Mouse (Mus musculus) lung, postnatal 14 days (tissue): ENCODE results near the gene Optn.

ENCODE experiments used
- DNase-seq: peaks from one replicate; pipeline ENCODE4 v3.0.0; 2021

Gene Optn

DNA sequence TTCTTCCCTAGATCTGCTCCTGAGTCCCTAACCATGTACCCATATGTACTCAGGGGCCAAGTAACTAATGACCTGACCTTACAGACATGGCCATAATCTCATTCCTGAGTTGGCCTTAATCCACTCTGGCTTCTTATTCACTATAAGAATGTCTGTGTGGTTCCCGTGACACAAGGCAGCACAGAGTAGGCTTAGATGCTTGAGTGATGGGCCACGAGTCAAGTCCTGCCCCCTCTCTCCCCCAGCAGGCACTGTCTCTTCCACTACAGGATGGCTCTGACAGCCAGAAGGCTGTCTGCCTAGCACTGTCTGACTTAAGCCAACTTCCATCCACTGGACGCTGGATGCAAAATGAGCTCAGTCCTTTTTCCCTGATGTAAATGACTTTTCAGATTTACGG, 3.9 kb downstream of the Optn start:
- DNase-seq, result no peak

DNA sequence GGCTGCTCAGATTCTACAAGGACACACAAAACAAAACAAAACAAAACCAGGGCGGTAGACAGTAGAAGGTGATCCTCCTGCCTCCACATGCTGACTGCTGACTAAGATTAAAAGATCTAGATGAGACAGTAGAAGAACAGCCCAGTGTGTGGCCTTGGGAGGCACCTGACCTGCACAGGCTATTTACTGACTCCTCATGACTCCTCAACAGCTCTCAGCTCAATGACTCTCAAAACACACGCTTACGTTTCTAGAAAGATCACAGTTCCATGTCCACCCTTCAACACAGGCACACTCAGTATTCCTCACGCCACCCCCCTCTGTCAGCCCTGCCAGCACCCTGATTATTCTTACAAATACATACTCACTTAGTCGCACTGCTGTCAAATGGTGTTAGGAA, 5.4 kb downstream of the Optn start:
- peak; percentile 20 for DNase-seq

DNA sequence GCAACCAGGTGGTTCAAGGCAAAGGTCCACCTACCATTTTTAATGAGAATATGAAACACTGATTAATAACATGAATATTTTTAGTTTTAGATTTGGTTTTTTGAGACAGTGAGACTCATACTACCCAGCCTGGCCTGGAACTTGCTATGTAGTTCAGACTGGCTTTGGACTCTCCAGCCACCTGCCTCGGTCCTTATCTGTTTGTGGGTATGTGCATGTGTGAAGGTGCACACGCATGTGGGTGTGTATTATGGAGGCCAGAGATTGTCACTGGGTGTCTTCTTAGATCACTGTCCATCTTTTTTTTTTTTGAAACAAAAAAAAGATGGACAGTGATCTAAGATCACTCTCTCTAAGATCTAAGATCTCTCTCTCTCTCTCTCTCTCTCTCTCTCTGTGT, 13.3 kb downstream of the Optn start:
- DNase-seq, result no peak

DNA sequence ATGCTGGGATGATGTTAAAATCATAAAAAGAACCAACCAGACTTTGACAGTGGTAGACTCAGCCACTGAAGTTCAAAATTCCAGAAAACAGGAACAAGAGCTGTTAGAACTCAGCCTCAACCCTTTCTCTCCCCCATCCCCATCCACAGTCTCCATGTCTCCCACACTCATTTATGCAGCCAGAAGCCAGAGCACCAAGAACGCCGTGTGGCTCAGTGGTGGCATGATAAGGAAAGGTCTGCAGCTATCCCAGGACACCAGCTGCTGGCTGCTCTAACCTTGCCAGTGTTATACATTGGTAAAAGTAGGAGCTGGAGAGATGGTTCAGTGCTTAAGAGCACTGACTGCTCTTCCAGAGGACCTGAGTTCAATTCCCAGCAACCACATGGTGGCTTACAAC, 16.8 kb downstream of the Optn start:
- DNase-seq, result no peak

DNA sequence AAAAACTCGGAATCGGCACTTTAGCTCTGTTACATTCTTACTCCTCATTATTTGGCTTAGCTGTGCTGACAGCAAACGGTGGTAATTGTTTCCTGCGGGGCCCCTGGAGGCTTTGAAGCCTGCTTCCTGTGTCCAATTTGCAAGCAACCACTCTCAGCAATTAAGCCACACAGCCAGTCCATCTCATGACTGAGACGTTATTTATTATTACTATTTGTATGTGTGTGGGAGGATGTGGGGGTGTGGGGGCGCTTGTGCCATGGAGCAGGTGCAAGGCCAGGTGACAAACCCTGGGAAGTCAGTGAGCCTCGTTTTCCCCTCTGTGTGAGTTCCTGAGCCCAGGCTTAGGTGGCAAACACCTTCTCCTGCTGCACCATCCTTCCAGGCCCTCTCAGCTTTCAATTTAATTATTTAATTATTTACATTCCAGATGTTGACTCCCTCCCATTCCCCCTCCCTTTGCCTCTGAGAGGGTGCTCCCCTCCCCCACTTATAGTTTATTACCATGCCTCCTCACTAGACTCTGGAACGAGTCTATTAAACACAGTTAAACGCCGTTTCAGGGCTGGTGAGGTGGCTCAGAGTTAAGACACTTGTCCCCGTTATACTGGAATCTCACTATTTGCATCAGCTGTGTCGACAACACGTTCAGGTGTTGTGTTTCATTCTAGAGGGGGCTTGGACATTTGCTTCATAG, 18.4 kb downstream of the Optn start:
- DNase-seq, result no peak

DNA sequence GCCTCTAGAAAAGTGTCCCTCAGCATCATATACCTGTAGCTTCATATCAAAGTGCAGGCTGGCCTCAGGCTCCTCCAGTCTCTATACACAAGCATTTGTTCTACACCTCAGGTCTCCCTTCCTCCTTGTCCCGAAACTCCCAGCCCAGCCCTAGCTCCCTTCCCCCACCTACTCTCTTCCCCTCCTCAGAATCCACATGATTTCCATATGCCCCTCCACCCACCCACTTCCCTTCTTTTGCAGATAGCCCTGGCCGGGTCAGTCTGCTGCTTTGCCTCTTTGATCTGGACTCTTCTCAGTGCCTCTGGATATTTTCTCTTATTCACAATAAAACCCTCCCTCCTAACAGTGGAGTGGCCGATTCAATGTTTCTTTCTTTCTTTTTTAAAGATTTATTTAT, 19.5 kb downstream of the Optn start:
- DNase-seq, result no peak

DNA sequence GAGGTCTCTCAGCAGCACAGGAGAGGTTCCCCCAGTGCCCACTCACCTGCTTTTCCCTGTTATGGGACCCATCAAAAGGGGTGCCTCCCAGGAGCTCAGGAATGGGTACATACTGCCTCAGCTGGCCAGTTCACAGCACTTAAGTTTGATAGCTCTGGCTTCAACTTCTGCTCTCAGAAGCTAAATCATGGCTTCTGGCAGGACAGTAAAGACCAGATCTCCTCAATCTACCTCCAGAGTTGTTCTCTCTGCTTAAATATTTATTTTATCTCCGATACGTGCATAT, 20.4 kb downstream of the Optn start:
- no peak for DNase-seq

DNA sequence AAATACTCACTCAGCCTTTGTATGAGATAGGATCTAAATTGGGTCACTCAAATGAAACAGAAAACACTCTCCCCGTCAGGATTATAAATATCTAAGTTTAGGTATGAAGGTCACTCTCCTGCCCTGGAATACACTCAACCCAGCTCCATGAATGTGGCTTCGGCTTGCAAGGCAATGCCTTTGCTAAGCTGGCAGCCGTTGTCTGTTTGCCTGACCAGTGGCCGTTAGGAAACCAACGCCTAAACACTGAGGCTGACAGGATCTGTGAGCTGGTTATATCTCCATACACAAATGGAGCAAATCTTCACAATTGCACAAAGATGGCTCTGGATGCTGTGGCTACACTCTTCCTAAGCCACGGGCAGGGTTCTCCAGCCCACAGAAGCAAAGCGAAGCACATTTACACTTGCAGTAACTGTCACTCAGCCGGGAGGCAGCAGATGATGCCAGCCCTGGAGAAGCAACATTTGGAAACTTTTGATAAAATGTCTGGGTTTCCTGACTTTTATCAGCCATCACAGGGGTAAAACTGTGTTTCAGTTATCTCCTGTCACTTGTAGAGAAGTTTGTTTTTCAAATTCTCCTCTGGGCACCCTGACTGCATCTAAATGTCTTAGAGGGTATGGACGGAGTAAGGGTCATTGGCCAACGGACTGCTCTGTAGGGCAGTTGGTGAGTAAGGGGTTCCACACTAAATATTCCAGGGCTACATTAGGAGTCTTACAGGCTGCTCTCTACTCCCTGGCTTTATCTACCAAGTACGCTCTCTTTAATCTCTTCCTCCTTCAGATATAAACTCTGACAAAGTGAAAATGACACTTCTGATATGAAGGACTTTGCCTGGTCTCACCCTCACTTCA, 21.0 kb downstream of the Optn start:
- DNase-seq, result no peak

DNA sequence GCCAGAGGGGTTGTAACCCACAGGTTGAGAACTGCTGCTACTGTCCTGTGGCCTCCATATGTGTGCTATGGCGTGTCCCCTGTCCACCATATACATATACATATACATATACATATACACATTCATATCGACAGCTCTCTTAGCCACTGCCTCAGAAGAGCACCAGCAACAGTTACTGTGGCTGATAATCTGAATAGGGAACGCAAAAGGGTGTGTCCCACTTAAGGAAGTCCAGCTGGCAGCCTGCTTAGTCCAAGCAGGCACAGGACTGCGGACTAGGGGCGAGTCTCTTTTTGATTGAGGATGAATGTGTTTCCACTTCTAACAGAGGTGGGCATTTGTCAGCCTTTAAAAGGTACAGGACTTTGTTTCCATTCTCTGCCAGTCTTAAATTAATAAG, 22.0 kb downstream of the Optn start:
- no peak for DNase-seq

DNA sequence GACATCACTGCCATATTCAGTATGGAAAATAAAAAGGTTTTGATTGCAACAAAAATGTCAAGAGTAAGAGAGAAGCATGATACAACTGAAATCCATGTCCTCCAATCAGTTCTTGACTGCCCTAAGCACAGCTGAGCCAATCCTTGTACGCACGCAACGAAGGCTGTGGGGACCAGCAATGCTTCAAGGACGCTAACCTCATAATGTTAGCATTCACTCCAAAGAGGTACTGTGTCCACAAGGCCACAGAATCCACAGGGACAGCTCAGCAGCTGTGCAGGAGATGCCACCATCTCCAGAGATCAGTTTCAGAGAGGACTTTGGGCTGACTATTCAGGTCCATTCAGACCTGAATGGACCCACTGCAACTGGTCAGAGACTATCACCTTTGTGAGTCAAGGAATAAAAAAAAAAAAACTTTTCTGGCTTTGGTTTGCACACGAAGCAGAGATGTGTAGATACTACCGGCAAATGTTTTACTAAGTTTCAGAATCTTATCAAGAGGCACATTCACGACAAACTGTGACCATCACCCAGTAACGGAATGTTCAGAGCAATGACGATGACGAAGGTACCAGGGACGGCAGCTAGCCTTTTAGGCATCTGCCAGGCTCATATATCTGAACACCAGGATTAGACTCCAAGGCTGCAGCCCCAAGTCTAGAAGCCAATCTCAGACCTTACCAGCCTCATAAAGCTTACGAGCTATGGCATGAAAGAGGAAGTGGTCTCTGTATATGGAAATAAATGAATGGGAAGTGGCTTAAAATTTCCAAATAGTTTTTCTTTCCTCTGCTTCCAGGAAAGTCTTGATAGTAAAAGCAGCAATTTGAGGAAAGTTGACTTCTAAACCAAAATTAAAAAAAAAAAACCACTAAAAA, 23.3 kb downstream of the Optn start:
- no peak for DNase-seq

DNA sequence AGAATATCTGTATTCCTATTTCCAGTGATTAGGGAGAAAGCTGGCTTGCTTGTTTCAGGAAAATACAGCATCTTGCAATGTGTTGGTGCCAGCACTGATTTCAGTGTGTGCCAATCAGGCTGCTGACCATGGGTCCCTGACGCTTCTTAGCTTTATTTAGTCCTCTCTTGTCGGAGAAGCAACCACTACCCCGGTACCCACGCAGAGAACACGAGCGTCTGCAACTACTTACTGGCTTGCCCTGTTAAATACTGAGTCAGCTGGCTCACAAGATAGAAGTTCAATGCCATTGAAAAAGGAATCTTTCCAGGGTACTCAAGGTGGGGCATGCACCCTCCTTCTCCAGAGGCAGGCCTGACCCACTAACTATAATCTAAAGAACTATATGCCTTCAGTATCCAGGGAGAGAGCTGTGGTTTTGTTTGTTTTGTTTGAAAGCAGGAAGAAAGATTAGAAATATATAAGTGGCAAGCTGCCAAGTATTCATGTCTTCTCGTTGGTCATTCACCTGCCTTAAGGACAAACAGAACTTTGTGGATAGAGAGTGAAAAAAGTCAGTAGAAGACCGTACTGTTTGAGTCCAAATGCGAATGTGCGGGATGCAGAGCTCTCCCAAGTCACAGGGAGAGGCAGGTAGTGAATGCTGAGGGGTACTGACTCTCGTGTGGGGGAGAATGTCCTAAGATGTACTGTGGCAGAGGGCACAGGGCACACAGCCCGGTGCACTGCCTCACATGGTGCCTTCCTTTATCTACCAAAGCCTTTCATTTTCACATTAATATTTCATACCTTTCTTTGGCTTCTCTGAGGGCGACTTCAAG, 24.3 kb downstream of the Optn start:
- DNase-seq, result no peak

DNA sequence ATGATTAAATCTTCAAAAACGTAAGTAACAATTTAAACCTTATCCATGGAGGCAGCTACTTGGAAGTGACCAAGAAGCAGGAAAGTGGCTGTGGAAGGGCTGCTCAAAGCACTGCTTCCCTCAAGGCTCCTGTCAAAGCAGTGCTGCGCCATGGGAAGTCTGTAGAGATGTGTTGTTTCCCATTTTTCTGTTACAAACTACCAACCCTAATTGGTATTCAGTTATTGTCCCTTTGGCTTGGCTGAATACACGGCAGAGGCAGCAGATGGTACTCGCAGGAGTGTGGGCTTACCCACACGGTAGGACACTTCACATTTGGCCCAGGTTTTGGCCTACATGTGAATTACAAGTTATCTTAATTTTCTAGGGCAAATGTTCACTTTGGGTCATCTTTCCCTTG, 25.5 kb downstream of the Optn start:
- DNase-seq, result no peak

DNA sequence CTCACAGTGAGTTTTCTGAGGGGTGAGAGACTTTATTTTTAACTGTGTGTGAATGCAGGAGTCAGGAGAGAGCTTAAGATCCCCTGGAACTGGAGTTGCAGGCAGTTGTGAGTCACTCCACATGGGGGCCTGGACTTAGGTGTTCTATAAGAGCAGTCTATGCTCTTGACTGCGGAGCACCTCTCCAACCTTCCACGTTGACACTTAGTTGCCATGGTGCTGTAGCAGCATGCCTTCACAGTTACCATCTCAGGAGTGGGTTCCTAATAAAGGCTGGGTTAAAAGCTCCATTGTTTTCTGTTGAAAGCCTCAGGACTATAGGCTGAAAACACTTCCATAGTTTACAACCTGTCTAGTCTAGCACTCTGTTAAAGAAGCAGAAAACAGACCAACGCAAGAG, 26.5 kb downstream of the Optn start:
- DNase-seq, result peak; percentile 43

DNA sequence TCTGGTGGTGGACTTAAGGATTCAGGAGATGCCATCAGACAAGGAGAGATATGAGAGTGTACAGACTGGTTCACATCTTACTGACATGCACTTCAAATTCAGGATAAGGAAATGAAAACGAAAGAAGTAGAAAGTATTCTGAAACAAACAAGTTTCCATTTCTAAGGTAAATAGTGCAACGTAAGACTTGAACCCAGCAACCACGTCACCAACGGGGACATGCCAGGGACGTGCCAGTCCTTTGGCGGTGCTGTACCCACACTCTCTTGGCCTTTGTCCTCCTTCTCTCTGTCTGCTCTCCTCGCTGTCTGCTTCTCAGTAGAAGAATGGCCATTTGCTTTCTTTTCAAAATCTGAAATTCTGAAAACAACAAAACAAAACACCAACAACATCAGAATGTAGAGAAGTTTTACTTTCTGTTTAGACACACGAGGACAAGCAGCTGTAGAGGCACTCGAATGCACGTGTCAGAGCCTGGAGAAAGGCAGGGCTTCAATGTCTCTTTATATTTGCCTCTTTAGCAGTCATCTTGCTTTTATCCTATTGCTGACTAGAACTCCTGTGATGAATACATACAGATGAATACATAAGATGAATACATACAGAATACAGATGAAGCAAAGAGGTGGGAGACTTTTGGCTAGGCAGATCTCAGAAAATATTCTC, 27.3 kb downstream of the Optn start:
- no peak for DNase-seq

DNA sequence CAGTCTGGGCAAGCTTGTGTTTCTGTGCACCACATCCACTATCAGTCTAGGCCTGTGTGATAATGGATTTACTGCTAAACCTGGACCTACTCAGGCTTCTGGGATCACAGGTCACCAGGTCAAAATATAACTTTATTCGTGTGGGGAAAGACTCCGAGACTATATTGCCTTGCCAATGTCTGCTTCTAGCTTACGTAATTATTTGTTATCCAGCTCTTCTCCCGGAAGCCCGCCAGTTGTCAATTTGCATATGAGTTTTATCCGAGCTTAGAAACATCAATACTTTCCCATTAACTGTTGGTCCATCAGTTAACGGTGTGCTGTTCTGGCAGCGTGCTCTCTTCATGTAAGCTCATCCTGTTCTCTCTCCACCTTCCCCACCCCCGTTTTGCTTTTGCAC, 28.6 kb downstream of the Optn start:
- no peak for DNase-seq

DNA sequence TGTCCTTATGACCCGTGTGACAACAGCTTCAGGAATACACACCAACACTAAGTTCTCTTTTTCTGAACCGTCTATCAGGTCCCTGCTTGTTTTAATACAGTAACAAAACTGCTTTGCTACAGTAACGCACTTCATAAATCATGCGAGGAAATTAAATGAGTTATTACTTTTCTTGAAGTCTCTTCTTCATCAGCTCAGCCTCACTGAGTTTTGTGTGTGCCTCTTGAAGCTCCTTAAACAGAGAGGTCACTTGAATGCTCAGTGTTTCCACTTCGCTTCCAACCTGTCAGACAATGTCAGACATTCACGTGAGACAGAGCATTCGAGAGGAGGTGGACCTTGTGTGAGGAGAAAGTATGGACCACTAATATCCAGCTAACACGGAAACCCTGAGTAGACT, 29.1 kb downstream of the Optn start:
- no peak for DNase-seq

DNA sequence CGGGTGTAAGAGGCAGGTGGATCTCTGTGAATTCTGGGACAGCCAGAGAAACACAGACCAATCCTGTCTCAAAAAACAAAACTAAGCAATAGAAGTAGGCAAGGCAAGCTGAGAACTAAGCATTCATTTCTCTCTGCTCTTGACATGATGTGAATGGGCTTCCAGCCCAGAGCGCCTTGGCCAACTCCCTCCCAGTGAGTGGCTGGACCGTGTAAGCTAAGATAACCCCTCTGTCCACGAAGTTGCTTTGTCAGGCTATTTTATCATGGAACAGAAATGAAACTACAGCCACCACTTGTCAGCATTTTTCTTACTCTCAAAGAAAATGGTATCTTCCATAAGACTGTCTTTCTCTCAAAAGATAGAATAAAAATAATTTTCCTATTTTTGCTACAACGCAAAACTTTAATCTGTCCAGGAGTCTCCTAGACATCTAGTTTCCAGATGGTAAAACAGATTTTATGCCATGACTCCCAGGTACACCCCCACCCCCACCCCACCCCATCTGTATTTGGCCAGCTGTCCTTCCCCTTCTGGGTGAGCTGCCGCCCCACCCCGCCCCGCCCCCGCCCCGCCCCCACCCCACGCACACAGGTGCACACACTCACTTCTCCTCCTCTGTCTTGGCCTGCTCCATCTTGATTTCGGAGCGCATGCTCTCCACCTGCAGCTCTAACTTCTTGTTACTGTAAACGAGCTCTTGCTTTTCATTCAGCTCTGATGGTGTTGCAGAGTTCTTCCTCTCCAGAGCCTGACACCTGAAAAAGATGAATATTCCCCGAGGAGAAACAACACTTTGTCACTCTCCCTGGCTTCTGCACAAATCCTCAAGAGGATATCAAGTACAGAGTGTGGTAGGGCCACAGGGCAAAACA, 30.1 kb downstream of the Optn start:
- no peak for DNase-seq

DNA sequence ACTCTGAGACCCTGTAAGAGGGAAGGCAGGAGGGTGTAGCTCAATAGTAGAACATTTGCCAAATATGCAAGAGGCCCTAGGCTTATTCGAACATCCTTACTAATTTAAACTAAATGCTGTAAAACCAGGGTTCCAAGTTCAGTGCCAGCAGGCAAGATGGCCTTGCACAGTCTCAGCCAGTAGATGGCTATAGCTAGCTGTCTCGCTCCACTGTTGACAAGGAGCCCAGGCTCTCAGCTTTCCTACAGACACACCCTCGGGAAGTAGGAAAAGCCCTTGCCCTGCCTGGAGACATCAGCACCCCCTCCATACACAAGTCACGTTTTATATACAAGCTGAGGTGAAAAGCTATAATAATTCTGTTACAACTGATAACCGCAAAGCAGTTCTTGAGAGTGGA, 31.2 kb downstream of the Optn start:
- DNase-seq, result no peak

DNA sequence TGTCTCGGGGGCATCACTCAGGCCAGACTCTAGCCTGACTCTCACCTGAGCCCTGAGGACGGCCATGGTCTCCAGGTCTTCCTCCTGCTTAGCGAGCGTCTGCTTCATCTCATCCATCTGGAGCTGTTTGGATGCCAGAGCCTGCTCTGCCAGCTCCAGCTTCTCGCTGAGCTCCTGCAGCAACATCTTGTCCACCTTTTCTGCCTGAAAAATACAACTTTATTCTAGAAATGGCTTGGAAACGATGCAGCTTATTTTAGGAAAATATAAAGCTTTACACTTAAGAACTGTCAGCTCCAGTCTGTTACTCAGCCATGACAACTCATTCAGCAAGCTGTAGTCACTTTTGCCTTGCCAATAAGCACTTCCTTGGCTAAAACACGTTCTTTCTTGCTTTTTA, 32.6 kb downstream of the Optn start:
- DNase-seq, result no peak

DNA sequence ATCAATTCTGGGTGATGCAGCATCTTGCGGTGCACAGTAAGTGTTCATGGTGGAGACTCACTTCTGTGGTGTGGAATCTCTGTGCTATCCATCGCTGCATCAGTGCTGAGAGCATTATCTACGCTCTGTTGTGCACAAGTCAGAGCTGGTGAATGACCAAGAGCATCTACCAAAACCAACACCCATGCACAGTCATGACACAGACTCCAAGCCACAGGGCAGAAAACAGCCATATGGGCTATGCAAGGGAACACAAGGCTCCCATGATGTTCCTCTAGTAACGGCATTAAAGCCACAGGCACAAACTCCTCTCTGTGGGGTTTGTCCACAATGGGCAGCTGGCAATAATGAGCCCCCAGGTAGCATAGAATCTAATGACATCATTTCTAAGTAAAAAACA, 34.0 kb downstream of the Optn start:
- DNase-seq, result no peak

DNA sequence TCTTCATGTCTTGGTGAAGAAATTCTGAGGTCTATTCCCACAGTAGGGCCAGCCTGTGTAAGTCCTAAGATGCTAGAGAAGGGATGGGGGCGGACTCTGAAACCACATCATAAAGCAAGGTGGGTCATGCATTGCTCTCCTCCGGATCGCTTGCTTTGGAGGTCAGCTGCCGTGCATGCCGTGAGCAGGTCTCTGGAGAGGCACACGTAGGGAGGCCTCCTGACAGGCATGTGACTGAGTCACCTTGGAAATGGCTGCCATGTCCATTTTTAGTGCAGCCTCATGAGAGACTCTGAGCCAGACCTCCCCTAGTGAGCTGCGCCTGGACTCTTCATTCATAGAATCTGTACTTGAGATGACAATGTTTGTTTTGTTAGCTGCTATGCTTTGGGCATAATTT, 35.8 kb downstream of the Optn start:
- no peak for DNase-seq
